Comparison of ENCODE assay signal across 17 mouse cellular contexts in the genomic region with DNA sequence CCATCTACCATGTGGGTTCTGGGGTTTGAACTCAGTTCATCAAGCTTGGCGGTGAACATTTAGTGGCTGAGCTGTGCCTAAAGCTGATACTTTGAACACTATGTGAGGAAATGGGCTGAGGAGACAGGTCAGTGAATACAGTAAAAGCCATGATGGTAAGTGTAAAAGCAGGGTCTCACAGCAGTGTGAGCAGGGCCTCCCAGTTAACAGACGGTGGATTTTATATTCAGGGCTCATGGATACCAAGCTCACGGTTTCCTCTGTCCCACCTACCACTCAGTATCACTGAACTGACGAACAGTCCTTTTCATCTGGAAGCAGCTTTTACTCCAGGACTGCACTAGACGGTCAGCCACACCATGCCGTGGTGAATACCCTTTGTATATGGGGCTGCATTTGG.
"Had no signal": no experiment of that assay in that cellular context is flagged by ENCODE, and none has a peak within 500 bp of the region (broad histone marks: within the 10 kb centered on the region; RNA-seq: fewer than 3 reads in every experiment).

No protein-coding gene starts in this region.

- H3K4me3 ChIP-seq: lung, embryonic 15.5 days; megakaryocyte, embryonic 14.5 days; midbrain, embryonic 13.5 days; midbrain, embryonic 15.5 days; neural tube, embryonic 12.5 days; stomach, embryonic 15.5 days had no signal

- H3K4me2 ChIP-seq: lung, embryonic 15.5 days; midbrain, embryonic 11.5 days; midbrain, embryonic 13.5 days; midbrain, embryonic 15.5 days; neural tube, embryonic 12.5 days; stomach, embryonic 15.5 days had no signal

- H3K27me3 ChIP-seq: lung, embryonic 15.5 days; megakaryocyte, embryonic 14.5 days; midbrain, embryonic 13.5 days; midbrain, embryonic 15.5 days; neural tube, embryonic 12.5 days; stomach, embryonic 15.5 days had no signal

- H3K9ac ChIP-seq: lung, embryonic 15.5 days; midbrain, embryonic 13.5 days; midbrain, embryonic 15.5 days; neural tube, embryonic 12.5 days; stomach, embryonic 15.5 days had no signal

- ATAC-seq: lung, postnatal 0 days; midbrain, embryonic 13.5 days; midbrain, embryonic 15.5 days had no signal

- H3K9me3 ChIP-seq: lung, embryonic 15.5 days; midbrain, embryonic 13.5 days; midbrain, embryonic 15.5 days; neural tube, embryonic 12.5 days; stomach, embryonic 15.5 days had no signal

- H3K4me1 ChIP-seq: megakaryocyte, embryonic 14.5 days; stomach, embryonic 15.5 days had no signal

- H3K36me3 ChIP-seq: lung, embryonic 15.5 days; midbrain, embryonic 13.5 days; midbrain, embryonic 15.5 days; neural tube, embryonic 12.5 days; stomach, embryonic 15.5 days had no signal

- DNase-seq: lung, adult 2 months; lung, postnatal 14 days; lung, postnatal 36 days; right cerebral cortex, postnatal 14 days; thymus, adult 2 months; thymus, postnatal 25 days; thymus, postnatal 4 days had no signal

- H3K27ac ChIP-seq: lung, embryonic 15.5 days; macrophage; midbrain, embryonic 13.5 days; midbrain, embryonic 15.5 days; neural tube, embryonic 12.5 days; stomach, embryonic 15.5 days; stomach, postnatal 0 days had no signal
